Mouse (Mus musculus) heart, postnatal 14 days (tissue): ENCODE measurements around the gene Rrp7a. TPM values are rescaled to one million over a fixed set of nuclear protein-coding genes. Genes with fewer than 3 reads are reported as not detected.

Experiments
- DNase-seq, 2 experiments: peaks; one replicate each; pipeline ENCODE4 v3.0.0; 2021 to 2022
- intact Hi-C: fragments of 180-260 bp; cut with DNase I; formaldehyde crosslinking; loops from one replicate; pipeline ENCODE4 v1.15.1; 2025
- total RNA-seq, 2 experiments: library from RNA; stranded (reverse); gene quantifications; 2 replicates each; pipeline ENCODE4 v1.2.3; 2021

Gene Rrp7a
- total RNA-seq, 2 experiments from 2014 or later, result 38.6 to 44.8 TPM

DNA sequence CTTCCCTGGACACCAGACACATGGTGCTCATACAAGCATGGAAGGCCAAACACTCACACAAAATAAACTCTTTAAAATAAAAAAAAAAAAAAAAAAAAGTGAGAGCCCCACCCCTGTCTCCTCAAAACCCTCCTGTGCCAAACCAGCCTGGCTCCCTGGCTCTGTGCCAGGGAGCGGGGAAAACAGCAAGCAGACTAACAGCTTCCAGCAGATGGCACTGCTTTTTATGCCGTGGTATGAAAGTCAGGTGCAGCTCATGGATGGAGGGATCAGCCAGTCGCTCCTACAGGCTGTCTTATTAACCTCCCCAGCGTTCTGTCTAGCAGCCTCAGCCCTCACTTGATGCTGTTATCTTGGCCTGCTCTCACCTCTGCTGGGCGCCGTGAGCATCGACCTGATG lies 4.2 kb downstream of the Rrp7a start:
- peak in 1 of 2 experiments; percentile 57 for DNase-seq
- intact Hi-C loops, result loop anchor here (1.0 kb wide), 1 partner anchor 89 kb away; no protein-coding TSS in a partner anchor

DNA sequence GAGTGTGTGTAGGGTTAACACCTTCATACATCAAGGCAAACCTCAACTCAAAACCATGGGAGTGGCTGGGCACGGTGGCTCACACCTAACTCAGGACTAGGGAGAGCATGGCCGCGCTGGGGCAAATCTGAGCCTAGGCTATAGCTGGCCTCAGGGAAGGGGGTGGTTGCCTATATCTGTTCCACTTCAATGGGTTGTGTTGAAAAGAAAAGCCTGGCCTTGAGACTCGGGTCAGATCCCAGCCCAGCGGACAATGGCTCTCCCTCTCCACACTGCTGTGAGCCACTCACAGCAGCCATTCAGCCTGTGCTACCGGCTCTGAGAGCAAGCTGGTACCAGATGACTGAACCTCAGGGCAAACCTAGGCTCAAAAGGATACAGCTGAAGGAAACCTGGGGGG lies 7.5 kb downstream of the Rrp7a start:
- no peak for DNase-seq
- intact Hi-C loops, result no loop called here

DNA sequence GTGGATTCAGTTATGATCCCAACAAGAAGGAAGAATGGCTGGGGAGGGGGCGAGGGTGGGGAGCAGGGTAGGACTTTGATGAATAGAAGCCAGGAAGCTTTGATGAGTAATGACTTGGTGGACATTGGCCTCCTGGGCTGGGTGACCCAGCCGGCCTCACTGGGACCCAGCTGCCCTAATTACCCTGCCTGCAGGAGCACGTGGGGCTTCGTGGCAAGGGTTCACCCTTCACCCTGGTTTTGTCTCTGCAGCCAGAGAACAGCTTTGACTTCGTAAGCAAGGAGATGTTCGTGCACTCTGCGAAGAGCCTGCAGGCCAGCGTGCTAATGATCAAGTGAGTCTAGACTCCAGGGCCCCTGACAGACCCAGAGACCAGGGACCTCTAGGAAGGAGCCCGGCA lies 8.5 kb downstream of the Rrp7a start:
- no peak for DNase-seq
- intact Hi-C loops, result loop anchor here (5.0 kb wide), 2 partner anchors 77 to 307 kb away; no protein-coding TSS in a partner anchor

DNA sequence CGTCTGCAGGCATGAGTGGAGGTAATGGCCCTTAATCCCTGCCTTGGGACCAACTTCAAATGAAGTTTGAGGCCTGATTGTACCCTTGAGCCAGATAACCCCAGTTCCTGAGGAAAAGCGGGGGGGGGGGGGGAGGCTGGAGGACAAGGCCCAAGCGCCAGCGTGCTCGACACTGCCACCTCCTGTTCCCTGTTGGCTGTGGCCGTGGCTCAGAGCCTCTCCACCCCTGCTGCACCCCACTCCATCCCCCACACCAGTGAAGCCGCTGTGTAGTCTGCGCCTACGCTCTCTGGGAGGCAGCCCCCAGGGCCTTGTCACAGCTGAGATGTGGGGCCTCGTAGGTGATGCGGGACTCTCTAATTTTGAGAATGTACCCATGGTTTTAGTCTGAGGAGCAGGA lies 9.7 kb downstream of the Rrp7a start:
- intact Hi-C loops, result loop anchor here (5.0 kb wide), 2 partner anchors 76 to 306 kb away; no protein-coding TSS in a partner anchor

DNA sequence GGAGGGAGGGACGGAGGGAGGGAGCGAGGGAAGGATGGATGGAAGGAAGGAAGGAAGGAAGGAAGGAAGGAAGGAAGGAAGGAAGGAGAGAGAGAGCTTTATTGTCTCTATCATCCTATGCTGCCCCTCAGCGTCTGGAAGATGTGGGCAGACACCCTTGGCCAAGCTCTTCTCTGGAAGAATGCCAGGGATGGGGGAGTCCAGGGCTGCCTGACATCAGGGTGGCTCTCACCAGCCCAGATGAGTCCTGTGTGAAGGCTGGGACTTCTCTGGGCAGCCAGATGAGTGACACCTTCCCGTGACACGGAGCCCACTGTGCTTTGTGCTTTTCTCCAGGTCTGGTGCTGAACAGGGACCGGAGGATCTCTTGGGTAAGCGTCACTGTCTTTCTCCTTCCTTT lies 10.7 kb downstream of the Rrp7a start:
- intact Hi-C loops, result loop anchor here (5.0 kb wide), 2 partner anchors 75 to 305 kb away; no protein-coding TSS in a partner anchor
- no peak for DNase-seq

More for the DNA sequence above, 9.7 kb downstream of the Rrp7a start:
- peak; percentile 80 to 87 for DNase-seq

DNA sequence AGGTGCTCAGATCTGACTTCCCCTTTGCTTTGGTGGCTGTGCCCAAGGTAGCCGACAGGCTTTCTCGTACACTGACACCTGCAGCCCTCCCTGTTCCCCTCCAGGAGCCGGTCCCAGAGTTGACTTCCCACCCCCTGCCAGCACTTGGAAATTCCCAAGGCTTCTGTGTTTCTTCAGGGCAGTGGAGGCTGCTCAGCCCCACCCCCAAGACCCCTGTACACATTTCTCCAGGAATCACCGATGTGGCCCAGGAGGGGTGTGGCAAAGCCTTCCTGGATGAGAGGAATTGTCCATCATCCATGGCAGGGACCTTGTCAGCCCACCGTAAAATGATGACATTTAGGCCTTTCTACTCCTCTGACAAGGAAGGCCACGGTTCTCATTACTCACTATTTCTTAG lies 11.3 kb downstream of the Rrp7a start:
- no peak for DNase-seq
- intact Hi-C loops, result loop anchor here (5.0 kb wide), 2 partner anchors 74 to 304 kb away; no protein-coding TSS in a partner anchor

DNA sequence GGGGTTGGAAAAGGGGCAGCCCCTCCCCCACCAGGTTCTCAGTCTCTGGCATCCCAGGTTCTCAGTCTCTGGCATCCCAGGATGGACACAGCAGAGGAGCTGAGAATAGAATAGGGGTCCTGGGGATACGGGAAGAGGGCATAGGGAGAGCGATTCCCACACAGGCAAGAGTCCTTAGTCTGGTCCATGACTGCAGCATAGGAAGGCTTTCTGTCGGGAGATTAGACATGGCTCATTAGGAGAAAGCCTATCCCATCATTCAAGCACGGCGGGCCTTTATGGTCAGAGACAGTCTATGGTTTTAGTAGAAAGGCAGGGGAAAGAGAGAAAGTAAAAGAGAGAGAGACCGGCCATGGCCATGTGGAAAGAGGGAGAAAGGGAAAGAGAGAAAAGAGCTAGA lies 14.8 kb downstream of the Rrp7a start:
- intact Hi-C loops, result no loop called here
- no peak for DNase-seq

DNA sequence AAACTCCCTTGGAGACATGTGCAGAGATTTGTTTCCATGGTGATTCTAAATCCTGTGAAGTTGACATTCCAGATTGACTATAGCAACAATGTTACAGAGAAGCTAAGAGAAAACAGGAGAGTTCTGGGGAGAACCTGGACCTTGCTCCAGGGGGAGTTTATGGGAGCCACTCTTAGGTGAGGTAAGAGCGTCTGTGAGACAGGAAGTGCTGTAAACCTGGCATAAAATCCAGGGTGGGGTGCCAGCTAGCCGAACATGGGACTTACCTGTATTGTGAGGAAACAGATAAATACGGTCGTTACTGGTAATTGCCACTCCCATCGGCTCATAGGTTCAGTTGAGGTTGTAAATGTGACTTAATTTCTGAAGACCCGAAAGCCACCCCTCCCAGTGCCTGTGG lies 16.2 kb downstream of the Rrp7a start:
- intact Hi-C loops, result no loop called here
- DNase-seq, result no peak

DNA sequence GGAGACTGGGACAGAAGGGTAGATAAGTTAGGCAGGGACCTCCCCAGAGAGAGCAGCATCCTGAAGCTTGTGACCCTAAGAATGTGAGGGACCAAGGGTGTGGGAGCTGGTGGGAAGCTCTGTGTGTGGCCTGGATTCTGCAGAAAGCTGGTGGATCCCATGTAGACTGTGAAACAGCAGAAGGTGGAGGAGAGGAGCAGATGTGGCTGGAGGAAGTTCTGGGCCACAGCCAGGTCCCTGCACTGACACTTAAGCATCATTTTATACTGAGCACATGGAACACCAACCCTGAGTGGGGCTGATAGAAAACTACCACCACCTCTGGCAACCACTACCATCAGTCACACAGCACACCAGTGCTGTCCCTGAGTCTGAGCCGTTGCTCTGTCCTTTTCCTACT lies 19.5 kb downstream of the Rrp7a start:
- no peak for DNase-seq
- intact Hi-C loops, result no loop called here

DNA sequence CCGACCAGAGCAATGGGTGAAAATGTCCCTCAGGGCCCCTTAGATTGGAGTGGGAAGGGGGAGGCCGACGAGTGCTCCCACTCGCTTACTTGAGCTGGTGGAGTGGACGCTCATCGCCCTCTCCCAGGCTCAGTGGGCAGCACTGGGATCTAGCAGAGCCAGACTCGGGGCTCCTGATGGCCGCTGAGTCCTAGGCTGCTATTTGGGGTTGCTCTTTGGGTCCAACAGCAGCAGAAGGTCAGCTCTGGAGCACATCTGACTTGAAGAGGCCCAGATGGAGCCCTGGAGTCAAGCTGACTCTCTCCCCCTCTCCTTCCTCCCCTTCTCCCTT lies 22.3 kb downstream of the Rrp7a start:
- DNase-seq, result no peak
- intact Hi-C loops, result no loop called here

DNA sequence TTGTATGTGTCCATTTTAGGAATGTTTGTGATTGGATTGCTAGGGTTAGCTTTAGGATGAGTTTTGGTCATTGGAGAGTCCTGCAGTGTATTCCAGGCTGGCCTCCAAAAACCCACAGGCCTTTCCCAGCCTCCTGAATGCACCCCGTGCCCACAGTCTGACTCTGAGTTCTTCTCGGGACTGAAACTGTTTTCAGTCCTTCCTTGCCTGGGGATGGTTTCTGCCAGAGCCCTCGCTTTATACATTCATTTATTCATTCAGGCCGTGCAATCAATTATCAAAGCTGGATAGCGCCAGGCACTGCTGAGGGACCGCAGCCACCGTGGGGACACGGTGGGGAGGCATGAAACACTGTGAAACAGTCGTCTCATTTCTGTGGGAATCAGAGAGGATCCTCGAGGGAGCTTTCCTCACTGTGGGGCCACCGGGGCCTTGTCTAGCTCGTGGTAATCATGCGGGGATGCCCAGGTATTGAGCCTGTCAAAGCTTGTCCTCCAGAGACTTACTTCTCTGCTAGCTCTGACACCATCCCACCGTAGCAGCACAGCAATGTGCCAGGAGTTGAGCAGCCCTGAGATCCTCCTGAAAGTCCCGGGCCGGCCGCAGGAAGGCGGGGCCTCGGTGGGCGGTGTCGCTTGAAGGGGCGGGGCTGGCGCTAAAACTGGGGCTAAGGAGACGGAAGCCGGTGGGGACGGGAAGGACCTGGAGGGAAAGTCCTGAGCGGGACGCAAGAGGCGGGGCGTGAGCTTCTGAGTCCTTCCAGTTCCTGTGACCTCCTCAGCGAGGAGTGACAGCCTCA lies 22.9 kb downstream of the Rrp7a start:
- intact Hi-C loops, result loop anchor here (10.0 kb wide), 1 partner anchor 195 kb away; no protein-coding TSS in a partner anchor
- peak; percentile 94 to 96 for DNase-seq

DNA sequence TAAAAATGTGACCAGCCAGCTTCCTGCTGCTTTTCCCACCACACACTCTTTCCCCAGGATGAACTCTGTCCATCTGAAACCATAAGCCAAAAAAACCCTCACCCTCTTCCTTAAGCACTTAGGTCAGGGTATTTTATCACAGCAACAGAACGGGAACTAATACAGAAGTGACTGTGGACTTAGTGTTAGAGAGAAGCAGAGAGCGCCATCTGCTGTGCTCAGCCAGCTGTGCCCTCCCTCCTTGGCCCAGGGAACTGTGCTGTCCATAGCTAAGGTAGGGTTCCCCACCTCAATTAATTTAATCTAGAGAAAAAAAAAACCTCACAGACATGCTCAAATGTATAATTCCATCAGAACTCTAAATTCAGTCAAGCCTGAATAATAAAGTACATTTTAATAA lies 26.7 kb downstream of the Rrp7a start:
- no peak for DNase-seq
- intact Hi-C loops, result loop anchor here (10.0 kb wide), 1 partner anchor 191 kb away; no protein-coding TSS in a partner anchor

DNA sequence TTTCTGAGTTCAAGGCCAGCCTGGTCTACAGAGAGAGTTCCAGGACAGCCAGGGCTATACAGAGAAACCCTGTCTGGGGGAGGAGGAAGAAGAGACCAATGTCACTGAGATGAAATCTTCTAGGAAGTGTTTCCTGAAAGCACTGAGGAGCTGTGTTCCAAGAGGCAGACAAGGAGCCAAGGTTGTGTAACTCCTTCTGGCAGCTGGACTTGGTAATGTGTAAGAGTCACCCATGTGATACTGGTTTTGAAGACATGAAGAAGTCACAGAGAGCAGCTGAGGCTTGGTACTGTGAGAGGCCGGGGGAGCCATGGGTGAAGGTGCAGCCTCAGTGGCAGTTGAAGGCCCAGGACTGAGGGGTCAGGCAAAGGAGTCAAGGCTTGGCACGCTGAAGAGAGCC lies 28.9 kb downstream of the Rrp7a start:
- intact Hi-C loops, result loop anchor here (10.0 kb wide), 1 partner anchor 189 kb away; no protein-coding TSS in a partner anchor

DNA sequence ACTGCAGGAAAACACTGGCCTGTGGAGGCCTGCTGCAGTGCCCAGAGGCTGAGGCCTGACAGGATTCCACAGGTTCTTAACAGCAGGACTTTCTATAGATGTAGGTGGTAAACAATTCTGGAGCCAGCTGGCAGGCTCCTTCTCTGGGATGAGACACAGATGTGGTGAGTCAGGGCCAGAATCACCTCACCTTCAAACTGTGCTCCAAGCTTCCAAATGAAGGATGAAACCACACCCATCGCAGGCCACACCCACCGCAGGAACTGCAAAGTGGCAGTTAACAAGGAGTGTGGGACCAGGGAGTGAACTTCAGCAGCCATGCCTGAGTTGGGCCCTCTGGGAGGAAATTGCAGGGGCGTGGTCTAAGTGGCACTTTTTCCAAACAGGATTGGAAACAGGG lies 31.7 kb downstream of the Rrp7a start:
- no peak for DNase-seq
- intact Hi-C loops, result loop anchor here (10.0 kb wide), 1 partner anchor 186 kb away; no protein-coding TSS in a partner anchor

More for the DNA sequence above, 28.9 kb downstream of the Rrp7a start:
- DNase-seq, result peak in 1 of 2 experiments; percentile 38

DNA sequence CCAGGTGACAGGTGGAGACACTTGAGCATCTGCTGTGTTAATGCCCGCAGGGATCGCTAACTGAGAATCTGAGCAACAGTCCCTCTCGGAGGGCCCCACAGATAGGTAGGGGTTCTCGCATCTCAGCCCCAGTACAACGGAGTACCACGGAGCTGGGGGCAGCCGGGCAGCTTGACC lies 33.3 kb downstream of the Rrp7a start, which contains the start of gene Serhl:
TSS of gene Serhl (plus strand) at position 78 of the 177 bp plus-strand sequence.
- intact Hi-C loops, result no loop called here
- DNase-seq, result no peak

DNA sequence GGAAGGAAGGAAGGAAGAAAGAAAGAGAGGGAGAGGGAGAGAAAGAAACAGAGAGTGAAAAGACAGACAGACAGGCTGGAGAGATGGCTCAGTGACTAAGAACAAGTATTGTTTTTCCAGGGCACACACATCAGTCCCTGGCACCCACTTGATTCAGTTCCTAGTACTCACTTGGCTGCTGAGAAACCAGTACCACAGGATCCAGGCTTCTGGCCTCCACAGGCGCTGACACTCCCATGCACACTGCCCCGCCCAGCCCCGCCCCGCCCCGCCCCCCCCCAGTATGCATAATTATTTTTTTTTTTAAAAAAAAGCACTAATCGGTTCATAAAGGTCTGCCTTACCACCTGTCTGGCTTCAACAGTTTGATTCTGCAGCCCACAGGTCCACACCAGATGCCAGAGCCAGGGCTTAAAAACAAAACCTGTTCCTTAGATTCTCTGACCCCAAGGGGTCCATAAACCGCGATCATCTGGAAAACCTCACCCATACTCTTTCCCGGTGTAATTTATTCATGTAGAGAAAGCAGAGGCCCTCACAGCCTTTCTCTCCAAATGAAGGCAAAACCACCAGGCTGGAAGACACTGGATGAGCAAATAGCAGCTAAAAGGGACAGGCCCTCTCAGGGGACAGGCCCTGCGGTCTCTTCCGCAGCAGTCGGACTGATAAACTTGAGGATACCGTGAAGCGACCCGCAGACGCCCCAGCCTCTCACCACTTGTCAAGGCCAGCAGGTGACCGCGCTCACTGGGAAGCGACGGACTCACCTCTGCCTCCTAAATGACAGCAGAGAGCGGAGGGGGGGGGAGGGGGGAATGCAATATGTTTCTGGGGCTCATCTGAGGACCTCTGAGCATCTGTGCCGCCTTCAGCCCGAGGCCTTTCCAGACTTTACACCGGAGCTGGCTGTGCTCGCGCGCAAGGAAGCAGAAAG lies 33.8 kb downstream of the Rrp7a start:
- intact Hi-C loops, result no loop called here
- no peak for DNase-seq

DNA sequence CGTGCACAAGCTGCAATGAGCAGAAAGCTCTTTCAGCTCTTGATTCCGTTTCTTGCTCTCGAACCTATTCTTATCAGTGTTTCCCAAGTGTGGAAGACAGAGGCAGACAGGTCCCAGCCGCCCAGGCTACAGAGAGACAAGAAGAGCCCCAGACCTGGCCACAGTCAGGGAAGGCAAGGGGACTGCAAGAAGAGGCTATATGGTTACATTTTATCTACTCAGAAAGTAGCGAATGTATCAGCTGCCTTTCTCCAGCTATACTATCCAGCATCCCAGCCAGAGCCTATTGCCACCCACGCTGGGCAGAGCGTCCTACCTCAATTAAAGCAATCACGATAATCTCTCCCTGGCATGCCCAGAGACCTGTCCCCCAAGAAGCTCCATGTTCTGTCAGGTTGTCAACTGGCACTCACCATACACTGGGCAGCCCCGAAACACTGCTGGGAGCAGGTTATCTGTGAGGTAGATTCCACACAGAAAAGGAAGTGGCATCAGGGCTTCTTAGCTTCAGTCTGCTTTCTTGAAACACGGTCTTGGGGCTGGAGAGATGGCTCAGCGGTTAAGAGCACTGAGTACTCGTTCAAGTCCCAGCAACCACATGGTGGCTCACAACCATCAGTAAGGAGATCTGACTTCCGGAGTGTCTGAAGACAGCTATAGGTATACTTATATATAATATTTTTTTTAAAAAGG lies 35.8 kb downstream of the Rrp7a start:
- intact Hi-C loops, result no loop called here
- DNase-seq, result no peak

DNA sequence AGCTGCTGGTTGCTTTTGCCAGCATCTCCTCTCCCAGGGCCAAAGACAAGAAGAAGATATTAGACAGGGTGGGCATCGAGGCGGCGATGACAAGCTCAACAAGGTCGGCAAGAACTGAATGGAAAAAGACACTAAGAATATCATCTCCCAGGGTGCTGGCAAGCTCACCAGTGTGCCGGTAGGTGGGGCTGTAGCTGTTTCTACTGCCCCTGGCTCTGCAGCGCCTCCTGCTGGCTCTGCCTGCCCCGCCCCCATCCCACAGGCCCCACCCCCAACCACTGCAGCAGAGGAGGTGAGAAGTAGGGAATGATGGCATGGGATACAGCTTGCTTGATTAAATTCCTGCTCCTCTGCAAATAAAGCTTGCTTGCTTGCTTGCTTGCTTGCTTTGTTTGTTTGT lies 36.7 kb downstream of the Rrp7a start:
- peak; percentile 69 to 78 for DNase-seq
- intact Hi-C loops, result no loop called here

DNA sequence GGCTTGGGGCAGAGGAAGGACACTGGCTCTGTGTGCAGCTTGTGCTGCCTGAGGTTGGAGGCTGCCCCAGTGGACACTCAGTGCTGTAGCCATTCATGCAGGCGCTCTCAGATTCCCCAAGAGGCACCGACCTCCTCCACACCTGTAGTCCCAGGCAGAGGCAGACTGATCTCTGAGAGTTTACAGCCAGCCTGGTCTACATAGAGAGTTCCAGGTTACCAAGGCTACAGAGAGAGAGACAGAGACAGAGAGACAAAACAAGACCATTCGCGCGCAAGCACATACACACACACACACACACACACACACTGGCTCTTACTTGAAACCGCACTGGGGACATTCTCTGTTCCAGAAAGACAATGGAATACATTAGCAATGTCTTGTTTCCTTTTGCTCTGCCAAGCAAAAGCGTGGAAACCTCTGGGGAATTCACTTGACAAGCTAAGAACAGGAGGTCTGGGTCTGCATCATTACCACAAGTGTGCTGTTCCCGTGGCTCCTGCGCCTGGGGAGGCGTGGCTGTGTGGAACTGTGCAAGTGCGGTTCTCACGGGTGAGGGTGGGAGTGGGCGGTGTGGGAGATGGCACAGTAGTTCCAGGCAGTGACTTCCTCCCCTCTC lies 38.5 kb downstream of the Rrp7a start:
- peak; percentile 46 to 51 for DNase-seq

DNA sequence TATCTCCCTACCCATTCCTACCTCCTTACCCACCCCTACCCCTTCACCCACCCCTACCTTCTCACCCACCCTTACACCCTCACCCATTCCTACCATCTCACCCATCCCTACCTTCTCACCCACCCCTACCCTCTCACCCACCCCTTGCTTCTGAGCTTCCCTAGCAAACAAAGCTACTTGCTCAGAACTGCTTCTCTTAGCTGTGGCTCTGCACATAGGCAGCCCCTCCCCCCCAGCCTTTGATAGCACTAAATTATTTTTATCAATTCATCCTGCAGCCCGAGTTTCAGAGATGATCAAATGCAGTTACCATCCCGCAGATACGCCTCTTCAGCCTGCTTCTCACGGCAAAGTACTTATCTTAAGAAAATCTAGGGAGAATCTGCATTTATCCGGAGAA lies 39.1 kb downstream of the Rrp7a start:
- DNase-seq, result no peak
- intact Hi-C loops, result no loop called here

More for the DNA sequence above, 38.5 kb downstream of the Rrp7a start:
- intact Hi-C loops, result no loop called here
